Mouse (Mus musculus): ENCODE measurements around the gene Aph1a. TPM values are rescaled to one million over a fixed set of nuclear protein-coding genes. Genes with fewer than 3 reads are reported as not detected.
"Not testable (repeated sequence)": the region's sequence is repeated elsewhere in the genome, so short reads cannot be mapped to it uniquely, and the experiment has no call there.

The Aph1a gene
- polyA plus RNA-seq, 1 experiment from 2014 or later = 39.5 TPM

DNA sequence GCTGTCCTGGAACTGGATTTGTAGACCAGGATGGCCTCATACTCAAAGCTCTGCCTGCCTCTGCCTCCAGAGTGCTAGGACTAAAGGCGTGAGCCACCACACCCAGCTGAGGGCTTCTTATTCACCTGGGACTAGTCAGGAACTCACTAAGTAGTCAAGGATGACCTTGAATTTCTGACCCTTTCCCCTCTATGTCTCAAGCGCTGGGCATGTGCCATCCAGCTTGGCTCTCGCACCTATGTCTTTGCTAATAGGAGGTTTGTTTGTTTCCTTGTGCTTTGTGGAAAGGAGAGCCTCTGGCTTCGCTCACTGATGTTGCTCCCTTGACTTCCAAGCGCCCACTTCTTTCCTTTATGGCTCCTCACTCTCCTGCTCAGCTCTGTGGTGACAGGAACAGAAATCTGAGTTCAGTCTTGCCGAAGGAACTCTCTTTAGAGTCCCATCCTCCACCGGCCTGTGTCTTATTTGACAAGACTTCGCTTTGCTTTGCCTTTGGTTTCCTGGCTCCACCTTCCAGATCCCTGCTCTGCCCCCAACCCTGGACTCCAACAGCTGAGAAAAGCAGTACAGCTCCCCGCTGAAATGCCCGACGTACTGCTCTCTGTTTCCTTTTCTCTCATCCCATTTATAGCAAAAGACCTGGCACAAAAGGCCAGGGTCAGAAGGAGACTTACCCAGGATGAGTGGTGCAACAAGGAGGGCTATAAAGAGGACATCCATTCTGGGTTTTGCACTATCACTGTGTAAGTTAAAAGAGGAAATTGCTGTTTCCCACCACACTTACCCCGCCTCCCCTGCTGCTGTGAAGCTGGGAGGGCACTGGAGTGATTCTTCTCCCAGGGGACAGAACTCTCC lies 2.3 kb upstream of the Aph1a start, which contains the start of gene BC028528:
Gene BC028528 (minus strand): TSS at position 795 of the 855 bp plus-strand sequence.
- Histone ChIP-seq H3K4me1 (peaks cover 29% of the 10 kb centered on the region), H3K9ac (replicated peaks) (no peak within 1 kb of the TSS; the same call in 1 of the 2 replicates), H3K4me2 (peak within 1 kb of the TSS; percentile 33), H3K27me3 (replicated peaks) (no peaks in the 10 kb centered on the region), H3K36me3 (no peaks in the 10 kb centered on the region), H3K4me3 (replicated peaks) (peak within 1 kb of the TSS; percentile 11; the same call in 1 of the 2 replicates), H3K9me3 (replicated peaks) (no peaks in the 10 kb centered on the region), H3K27ac (replicated peaks) (peak within 1 kb of the TSS; percentile 72)
- no peak for ATAC-seq (ENCODE audit: low FRiP score)
- 20% methylated on average over 12 of the region's 12 CpGs for WGBS

DNA sequence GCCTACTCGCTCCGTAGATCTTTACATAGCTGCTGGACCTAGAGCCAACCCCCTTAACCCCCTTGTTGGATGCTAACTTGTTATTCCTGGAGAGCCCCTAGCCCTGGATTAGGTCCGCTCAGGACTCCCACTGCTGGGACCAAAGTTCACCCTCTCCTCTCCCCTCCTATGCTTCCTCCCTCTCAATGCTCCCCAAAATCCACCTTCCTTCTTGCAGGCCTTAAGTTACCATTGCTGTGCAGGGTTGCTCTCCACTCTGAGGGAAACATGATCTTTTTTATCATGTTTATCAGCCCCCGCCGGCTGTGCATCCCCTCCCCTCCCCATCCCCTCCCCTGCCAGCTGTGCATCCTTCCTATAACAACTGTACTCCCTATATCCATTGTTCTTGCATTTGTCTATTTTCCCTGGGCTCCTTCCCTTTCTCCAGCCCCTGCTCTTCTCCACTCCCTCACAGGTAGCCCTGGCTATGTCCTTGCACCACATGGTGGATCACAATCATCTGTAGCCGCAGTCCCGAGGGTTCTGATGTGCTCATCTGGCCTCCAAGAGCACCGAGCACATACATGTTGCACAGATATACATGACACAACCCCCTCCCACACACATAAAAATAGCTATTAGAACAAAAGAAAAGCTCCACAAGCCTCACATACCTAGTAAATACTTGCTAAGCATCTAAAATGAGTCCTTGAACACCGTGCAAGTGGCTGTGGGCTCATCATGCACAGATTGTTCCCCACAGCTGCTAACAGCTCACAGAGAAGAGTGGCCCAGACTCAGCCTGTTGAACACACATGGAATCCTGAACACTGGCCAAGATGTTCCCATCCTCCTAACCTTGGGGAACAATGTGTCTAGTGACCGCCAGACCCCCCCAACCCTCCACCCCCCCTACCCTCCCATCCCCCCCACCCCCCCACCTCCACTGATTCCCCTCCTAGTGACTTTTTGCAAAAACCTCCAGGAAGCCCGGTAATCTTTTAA lies 1.4 kb upstream of the Aph1a start:
- Histone ChIP-seq H3K27me3 (replicated peaks) (no peaks in the 10 kb centered on the region), H3K36me3 (no peaks in the 10 kb centered on the region), H3K9ac (replicated peaks) (no peak overlapping the region; the same call in 1 of the 2 replicates), H3K4me3 (replicated peaks) (peak overlapping the region; percentile 11; the same call in 1 of the 2 replicates), H3K4me2 (peak overlapping the region; percentile 64), H3K4me1 (peaks cover 29% of the 10 kb centered on the region), H3K27ac (replicated peaks) (peak overlapping the region; percentile 79), H3K9me3 (replicated peaks) (no peaks in the 10 kb centered on the region)
- WGBS = 32% methylated on average over 11 of the region's 11 CpGs
- ATAC-seq (ENCODE audit: low FRiP score) = no peak

GRCm38 (mm10) chr3:95893126-95893525 lies 643 bp upstream of the Aph1a start:
- 13% methylated on average over 7 of the region's 7 CpGs for WGBS
- H3K9ac ChIP-seq (replicated peaks) = peak overlapping the region; percentile 37
- H3K27me3 ChIP-seq (replicated peaks) = no peaks in the 10 kb centered on the region
- no peaks in the 10 kb centered on the region for H3K9me3 ChIP-seq (replicated peaks)
- peaks cover 29% of the 10 kb centered on the region for H3K4me1 ChIP-seq
- no peaks in the 10 kb centered on the region; the same call in 1 of the 2 replicates for H3K36me3 ChIP-seq
- H3K27ac ChIP-seq (replicated peaks) = peak overlapping the region; percentile 79
- H3K4me2 ChIP-seq = peak overlapping the region; percentile 64
- H3K4me3 ChIP-seq (replicated peaks) = peak overlapping the region; percentile 66
- ATAC-seq (ENCODE audit: low FRiP score) = no peak

DNA sequence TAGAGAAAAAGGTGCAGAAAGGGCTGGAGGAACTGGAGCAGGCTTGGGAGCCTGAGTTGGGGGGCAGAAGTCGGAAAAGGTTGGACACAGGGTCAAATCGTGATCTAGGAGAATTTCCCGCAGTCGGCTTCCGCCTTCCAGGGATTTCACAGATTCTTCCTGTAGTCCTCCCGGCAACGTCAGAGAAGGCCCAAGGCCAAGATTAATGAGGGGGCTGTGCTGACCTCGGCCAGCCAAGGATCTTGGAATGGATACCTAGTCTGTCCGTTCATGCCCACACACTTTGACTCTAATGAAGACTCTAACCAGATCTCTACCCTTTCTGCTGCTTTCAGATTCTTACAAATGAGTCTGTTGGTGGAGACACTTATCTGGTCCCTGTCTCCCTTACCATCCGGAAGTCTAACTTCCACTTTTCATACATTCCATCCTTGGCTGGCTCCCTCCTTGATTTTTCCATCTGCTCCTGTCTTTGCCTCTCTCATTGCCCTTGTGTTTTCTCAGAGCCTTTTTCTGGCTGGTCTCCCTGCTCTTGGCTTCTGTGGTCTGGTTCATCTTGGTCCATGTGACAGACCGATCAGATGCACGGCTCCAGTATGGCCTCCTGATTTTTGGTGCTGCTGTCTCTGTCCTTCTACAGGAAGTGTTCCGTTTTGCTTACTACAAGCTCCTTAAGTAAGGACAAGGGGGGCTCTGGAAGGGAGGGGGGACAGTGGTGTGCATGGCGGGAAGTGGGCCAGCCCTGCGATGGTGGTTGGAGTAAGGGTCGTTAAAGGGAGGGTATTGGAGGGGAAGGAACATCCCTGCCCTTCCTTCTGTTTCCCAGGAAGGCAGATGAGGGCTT lies 770 bp downstream of the Aph1a start:
- H3K4me2 ChIP-seq = peak overlapping the region; percentile 69
- no peaks in the 10 kb centered on the region for H3K9me3 ChIP-seq (replicated peaks)
- no peaks in the 10 kb centered on the region; the same call in 1 of the 2 replicates for H3K36me3 ChIP-seq
- peak overlapping the region; percentile 79 for H3K27ac ChIP-seq (replicated peaks)
- peak overlapping the region; percentile 66 for H3K4me3 ChIP-seq (replicated peaks)
- peak overlapping the region; percentile 73 for H3K9ac ChIP-seq (replicated peaks)
- H3K27me3 ChIP-seq (replicated peaks) = no peaks in the 10 kb centered on the region
- peaks cover 29% of the 10 kb centered on the region for H3K4me1 ChIP-seq
- peak; percentile 26 for ATAC-seq (ENCODE audit: low FRiP score)
- WGBS = 10% methylated on average over 16 of the region's 16 CpGs

DNA sequence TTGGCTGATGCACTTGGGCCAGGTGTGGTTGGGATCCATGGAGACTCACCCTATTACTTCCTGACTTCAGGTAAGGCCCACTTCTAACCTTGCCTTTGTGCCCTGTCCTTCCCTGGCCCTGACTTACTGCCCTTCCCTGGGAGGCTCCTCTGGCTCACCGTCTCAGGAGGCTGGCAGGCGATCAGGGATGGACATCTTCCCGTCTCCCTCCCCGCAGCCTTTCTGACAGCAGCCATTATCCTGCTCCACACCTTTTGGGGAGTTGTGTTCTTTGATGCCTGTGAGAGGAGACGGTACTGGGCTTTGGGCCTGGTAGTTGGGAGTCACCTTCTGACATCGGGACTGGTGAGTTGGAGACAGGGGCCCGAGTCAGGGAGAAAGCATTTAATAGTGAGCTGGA lies 1.7 kb downstream of the Aph1a start:
- H3K27ac ChIP-seq (replicated peaks); ATAC-seq (ENCODE audit: low FRiP score); H3K36me3 ChIP-seq; H3K4me3 ChIP-seq (replicated peaks); H3K27me3 ChIP-seq (replicated peaks); H3K9ac ChIP-seq (replicated peaks); H3K9me3 ChIP-seq (replicated peaks): not testable (repeated sequence)
- Histone ChIP-seq H3K4me1 (peaks cover 29% of the 10 kb centered on the region), H3K4me2 (peak overlapping the region; percentile 69)
- WGBS = 87% methylated on average over 7 of the region's 7 CpGs

DNA sequence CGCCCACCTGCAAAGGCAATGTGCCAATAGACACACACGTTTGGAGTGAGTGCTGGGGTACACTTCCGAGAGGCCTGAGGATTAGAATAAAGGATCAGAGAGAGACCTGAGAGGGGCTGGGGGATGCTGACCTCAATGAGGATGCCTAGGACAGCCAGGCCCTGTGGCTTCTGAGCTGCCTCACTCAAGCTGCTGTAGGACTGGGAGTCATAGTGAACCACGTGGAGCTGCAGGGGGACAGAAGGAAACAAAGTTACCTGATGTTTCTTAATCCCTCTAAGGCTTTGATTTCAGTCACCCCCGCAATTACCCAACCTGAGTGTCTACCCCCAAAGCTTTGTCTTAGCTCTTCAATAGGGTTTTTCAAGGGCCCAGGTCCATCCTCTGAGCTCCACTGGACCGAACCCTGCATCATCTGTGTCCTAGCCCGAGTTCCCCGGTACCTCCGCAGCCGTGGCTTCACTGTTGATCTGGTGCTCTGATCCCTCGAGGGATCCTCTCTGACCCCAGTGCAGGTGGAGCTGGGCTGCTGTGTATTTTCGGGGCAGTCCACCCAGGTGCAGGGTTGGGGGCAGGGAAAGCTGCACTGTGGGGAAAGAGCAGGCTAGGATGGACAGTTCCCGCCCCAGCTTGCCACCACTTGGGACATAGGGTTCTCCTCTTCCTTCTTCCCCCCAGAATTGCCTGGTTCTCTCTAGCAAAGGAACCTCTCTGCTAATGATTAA lies 6.2 kb downstream of the Aph1a start:
- H3K4me2 ChIP-seq = no peak overlapping the region
- no peak overlapping the region for H3K27ac ChIP-seq (replicated peaks)
- 84% methylated on average over 13 of the region's 13 CpGs for WGBS
- no peaks in the 10 kb centered on the region; the same call in 1 of the 2 replicates for H3K36me3 ChIP-seq
- H3K9me3 ChIP-seq (replicated peaks) = no peaks in the 10 kb centered on the region
- peaks cover 8% of the 10 kb centered on the region for H3K27me3 ChIP-seq (replicated peaks)
- peaks cover 23% of the 10 kb centered on the region for H3K4me1 ChIP-seq
- ATAC-seq (ENCODE audit: low FRiP score) = no peak
- H3K4me3 ChIP-seq (replicated peaks) = no peak overlapping the region
- no peak overlapping the region for H3K9ac ChIP-seq (replicated peaks)

- no peak overlapping the region for H3K9ac ChIP-seq (replicated peaks)
- no peak overlapping the region for H3K4me2 ChIP-seq
- H3K4me3 ChIP-seq (replicated peaks) = no peak overlapping the region
- 69% methylated on average over 9 of the region's 9 CpGs for WGBS
- ATAC-seq (ENCODE audit: low FRiP score) = no peak
- H3K36me3 ChIP-seq = no peaks in the 10 kb centered on the region; the same call in 1 of the 2 replicates
- H3K27ac ChIP-seq (replicated peaks) = no peak overlapping the region
- peaks cover 30% of the 10 kb centered on the region for H3K4me1 ChIP-seq
- no peaks in the 10 kb centered on the region for H3K9me3 ChIP-seq (replicated peaks)
- peaks cover 11% of the 10 kb centered on the region for H3K27me3 ChIP-seq (replicated peaks)
These were observed 8.0 kb downstream of the Aph1a start for GRCm38 (mm10) chr3:95901616-95902372.

- Histone ChIP-seq H3K9ac (replicated peaks) (no peak overlapping the region), H3K27ac (replicated peaks) (no peak overlapping the region), H3K36me3 (no peaks in the 10 kb centered on the region; the same call in 1 of the 2 replicates), H3K27me3 (replicated peaks) (peaks cover 12% of the 10 kb centered on the region), H3K4me1 (peaks cover 34% of the 10 kb centered on the region), H3K9me3 (replicated peaks) (no peaks in the 10 kb centered on the region), H3K4me2 (no peak overlapping the region), H3K4me3 (replicated peaks) (no peak overlapping the region)
- no peak for ATAC-seq (ENCODE audit: low FRiP score)
These were observed 8.5 kb downstream of the Aph1a start for GRCm38 (mm10) chr3:95902373-95902625.

DNA sequence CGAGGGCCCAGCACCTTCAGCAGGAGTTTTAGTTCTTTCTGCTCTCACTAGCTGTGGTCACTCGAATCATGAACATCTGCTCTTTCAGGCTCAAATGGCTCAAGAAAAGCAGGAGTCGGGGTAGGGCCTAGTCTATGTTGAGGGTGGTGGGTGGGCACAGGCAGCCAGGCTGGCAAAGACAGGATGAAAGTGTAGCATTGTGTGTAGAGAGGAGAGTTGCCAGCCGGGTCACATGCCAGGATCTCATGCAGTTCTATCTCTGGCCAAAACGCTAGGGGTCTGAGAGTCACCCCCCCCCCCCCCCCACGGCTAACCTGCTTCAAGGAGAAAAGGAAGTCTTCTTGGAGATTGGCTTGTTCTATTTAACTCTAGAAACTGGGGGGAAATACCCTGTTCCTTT lies 8.9 kb downstream of the Aph1a start:
- Histone ChIP-seq H3K9ac (replicated peaks) (no peak overlapping the region), H3K4me3 (replicated peaks) (no peak overlapping the region), H3K4me2 (no peak overlapping the region), H3K4me1 (peaks cover 34% of the 10 kb centered on the region), H3K27ac (replicated peaks) (no peak overlapping the region), H3K27me3 (replicated peaks) (peaks cover 15% of the 10 kb centered on the region), H3K9me3 (replicated peaks) (no peaks in the 10 kb centered on the region), H3K36me3 (no peaks in the 10 kb centered on the region; the same call in 1 of the 2 replicates)
- ATAC-seq (ENCODE audit: low FRiP score) = no peak
- 27% methylated on average over 6 of the region's 6 CpGs for WGBS
